Mouse (Mus musculus) olfactory bulb, adult 2 months (tissue): ENCODE measurements around the gene Unc5a. TPM values are rescaled to one million over a fixed set of nuclear protein-coding genes. Genes with fewer than 3 reads are reported as not detected.

ENCODE experiments used
- H3K27ac ChIP-seq: fragments of 200-500 bp; 2 replicates; pipeline ENCODE4 v1.5.1; 2012; ENCODE audit warnings: low read depth, low read length; ENCODE audit not compliant: insufficient read depth
- H3K4me1 ChIP-seq: fragments of 200-500 bp; 2 replicates; pipeline ENCODE4 v1.6.1; 2012; ENCODE audit warnings: low read length; ENCODE audit not compliant: control insufficient read depth, insufficient read depth
- H3K4me3 ChIP-seq: fragments of 200-500 bp; 2 replicates; pipeline ENCODE4 v1.5.1; 2012; ENCODE audit warnings: mild to moderate bottlenecking, low read depth, low read length, moderate library complexity; ENCODE audit not compliant: insufficient read depth
- CTCF ChIP-seq: fragments of 200-500 bp; IDR thresholded peaks from 2 replicates; pipeline ENCODE4 v1.5.1; 2012; ENCODE audit warnings: low read depth, mild to moderate bottlenecking, low read length, moderate library complexity; ENCODE audit not compliant: insufficient read depth
- POLR2A ChIP-seq: fragments of 200-500 bp; IDR thresholded peaks from 2 replicates; pipeline ENCODE4 v1.6.1; 2012; ENCODE audit warnings: mild to moderate bottlenecking, low read depth, low read length, moderate library complexity; ENCODE audit not compliant: insufficient read depth
- WGBS: fragments of 180-500 bp; shearing (Covaris S2); methylation state at CpG from one replicate; pipeline ENCODE4 v1.1.7; 2018; 5-methylcytosine and 5-hydroxymethylcytosine counted together
- polyA plus RNA-seq: library from polyadenylated mRNA; stranded (reverse); fragments of >200 nt; gene quantifications from 2 replicates; pipeline ENCODE4 v1.2.4, GENCODE M21; 2012; ENCODE audit warnings: low replicate concordance; ENCODE audit not compliant: missing spikeins, insufficient read depth, insufficient read length

The Unc5a gene
- polyA plus RNA-seq, 1 experiment, result not detected

DNA sequence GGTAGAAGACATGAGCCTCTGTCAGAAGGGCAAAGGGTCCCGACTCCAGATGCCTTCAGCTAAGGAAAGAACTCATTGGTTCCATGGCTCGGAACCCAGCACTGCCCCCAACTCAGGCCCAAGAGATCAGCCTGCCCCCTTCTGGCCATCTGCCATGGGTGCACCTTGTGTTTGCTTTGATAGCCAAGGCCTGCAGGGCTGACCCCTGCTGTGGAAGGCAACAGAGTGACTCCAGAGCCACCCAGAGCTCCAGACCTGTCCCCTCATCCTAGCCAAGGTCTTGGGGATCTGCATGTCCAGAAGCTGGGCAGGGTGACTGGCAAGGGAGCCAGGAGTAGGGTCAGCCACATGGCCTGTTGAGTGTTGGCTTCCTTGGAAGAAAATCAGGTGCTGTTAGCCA, 34.4 kb downstream of the Unc5a start:
- no peak overlapping the region for H3K27ac ChIP-seq
- peaks cover 43% of the 10 kb centered on the region for H3K4me1 ChIP-seq
- TF ChIP-seq CTCF (no peak), POLR2A (no peak)
- no peak overlapping the region for H3K4me3 ChIP-seq
- 78% methylated on average over 2 of the region's 2 CpGs for WGBS

DNA sequence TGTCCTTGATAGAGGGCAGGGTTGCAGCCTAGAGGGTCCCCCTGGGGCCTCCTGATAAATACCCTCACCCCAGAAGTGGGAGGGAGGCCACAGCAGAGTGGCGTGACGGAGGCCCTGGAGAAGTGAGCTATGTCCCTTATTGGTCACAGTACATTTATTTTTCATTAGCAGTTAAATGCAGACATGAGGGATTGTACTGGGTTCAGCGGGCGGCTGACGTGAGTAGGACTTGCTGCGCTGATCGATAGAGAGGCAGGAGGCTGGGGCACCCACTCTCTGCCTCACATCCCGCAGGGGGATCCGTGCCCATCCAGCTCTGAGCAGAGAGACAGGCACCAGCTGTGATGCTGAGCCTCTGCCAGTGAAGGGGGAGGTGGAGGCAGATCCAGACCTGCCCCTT, 38.2 kb downstream of the Unc5a start:
- H3K27ac ChIP-seq, result no peak overlapping the region
- WGBS, result 76% methylated on average over 9 of the region's 9 CpGs
- TF ChIP-seq POLR2A, result no peak
- TF ChIP-seq CTCF, result no peak
- no peak overlapping the region for H3K4me3 ChIP-seq
- H3K4me1 ChIP-seq, result peaks cover 15% of the 10 kb centered on the region

DNA sequence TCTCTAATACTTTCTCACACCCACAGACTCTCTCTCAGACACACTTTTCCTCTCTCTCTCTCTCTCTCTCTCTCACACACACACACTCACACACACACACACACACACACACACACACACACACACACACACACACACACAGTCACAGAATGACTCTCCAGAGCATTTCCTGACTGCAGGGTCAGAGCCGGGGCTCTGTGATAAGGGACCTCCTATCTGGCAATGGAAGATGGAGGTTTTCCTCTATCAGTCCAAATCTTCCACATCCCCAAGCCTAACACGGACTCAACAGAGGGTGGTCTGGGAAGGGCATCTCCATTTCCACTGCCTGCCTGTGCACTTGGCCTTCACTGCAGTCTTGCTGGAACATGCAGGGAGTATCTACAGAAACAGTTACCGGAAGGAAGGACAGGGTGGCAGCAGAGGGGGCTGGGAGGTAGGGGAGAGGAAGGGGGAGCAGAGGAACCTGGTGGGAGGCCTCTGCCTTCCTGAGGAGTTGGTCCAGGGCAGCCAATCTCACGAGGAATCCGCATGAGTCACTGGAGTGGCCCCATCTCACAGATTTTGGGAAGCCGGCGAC, 39.1 kb downstream of the Unc5a start:
- TF ChIP-seq POLR2A, result no peak
- TF ChIP-seq CTCF, result no peak
- H3K4me3 ChIP-seq, result no peak overlapping the region
- peaks cover 11% of the 10 kb centered on the region for H3K4me1 ChIP-seq
- 83% methylated on average over 7 of the region's 7 CpGs for WGBS
- H3K27ac ChIP-seq, result no peak overlapping the region

DNA sequence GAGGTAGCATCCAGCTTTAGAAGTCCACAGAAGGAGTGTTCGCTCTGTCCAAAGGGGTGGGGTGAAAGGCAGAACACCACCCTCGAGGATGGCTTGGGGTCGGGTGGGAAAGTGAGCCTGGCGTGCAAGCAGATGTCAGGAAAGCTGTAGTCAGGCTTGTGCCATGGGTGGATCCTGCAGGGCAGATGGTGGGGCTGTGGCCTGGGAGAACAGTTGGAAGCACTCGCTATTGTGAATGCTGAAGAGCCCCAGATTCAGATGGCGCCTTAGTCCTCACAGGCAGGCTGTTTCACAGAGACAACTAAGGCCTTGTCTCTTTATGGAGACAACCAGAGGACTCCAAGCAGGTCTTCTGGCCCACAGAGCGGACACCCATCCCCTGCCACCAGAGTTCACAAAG, 43.0 kb downstream of the Unc5a start:
- Histone ChIP-seq H3K27ac (no peak overlapping the region), H3K4me1 (no peaks in the 10 kb centered on the region), H3K4me3 (no peak overlapping the region)
- no peak for TF ChIP-seq POLR2A
- no peak for TF ChIP-seq CTCF
- 94% methylated on average over 7 of the region's 7 CpGs for WGBS

DNA sequence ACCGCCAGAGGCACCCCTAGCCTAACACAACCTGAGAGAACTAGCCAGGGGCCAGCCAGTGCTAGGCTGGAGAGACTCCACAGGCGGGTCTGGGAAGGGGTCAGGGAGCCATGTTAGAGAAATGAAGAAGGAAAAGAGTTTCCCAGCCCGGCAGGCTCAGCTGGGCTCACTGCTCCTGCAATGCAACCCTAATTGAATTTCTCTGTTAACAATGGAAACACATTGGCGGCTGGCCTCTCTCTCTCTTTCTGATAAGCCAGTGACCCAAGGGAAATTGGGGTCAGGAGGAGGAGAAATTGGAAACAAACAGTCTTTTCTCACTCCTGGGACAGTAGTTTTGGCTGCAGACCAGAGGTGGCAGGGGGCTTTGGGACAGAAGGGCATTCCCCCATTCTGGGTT, 45.4 kb downstream of the Unc5a start:
- no peak overlapping the region for H3K4me3 ChIP-seq
- no peaks in the 10 kb centered on the region for H3K4me1 ChIP-seq
- 55% methylated on average over 4 of the region's 4 CpGs for WGBS
- TF ChIP-seq CTCF, result no peak
- TF ChIP-seq POLR2A, result no peak
- no peak overlapping the region for H3K27ac ChIP-seq

DNA sequence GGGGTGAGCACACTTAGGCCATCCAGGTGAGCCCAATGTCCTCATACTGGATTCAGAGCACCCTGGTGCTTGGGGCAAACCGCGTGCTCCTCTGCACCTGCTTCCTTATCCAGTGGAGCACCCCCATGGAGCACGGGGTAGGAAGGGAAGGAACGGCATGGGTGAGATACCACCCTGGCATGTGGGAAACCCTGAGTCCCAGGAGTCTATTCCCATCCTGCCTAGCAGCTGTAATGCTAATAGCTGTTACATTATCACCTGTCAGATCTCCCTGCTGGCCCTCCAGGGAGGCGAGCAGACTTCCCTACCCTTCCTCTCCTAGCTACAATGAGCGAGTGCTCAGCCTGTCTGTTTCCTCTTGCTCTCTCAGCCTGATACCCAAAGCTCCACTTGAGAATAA, 46.0 kb downstream of the Unc5a start:
- H3K27ac ChIP-seq, result no peak overlapping the region
- no peak overlapping the region for H3K4me3 ChIP-seq
- TF ChIP-seq CTCF (no peak), POLR2A (no peak)
- WGBS, result 92% methylated on average over 6 of the region's 6 CpGs
- H3K4me1 ChIP-seq, result no peaks in the 10 kb centered on the region

DNA sequence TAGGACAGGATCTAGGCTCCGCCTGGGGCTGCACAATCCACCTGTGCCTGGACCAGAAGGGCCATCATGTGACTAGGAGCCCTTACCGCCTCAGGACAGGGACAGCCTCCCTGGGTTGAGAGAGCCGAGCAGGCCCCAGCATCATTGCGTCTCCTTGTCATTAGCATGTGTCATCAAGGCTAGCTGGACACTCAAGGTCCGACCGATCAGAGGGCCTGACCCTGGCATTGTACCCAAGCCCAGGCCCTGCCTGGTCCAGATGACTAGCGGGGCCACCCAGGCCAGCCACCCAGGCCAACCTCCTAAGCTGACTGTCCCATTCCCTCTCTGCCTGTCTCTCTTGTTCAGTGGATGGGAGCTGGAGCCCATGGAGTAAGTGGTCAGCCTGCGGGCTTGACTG, 48.4 kb downstream of the Unc5a start:
- H3K4me3 ChIP-seq, result no peak overlapping the region
- WGBS, result 93% methylated on average over 8 of the region's 8 CpGs
- H3K27ac ChIP-seq, result no peak overlapping the region
- H3K4me1 ChIP-seq, result no peaks in the 10 kb centered on the region
- TF ChIP-seq CTCF (no peak), POLR2A (no peak)

DNA sequence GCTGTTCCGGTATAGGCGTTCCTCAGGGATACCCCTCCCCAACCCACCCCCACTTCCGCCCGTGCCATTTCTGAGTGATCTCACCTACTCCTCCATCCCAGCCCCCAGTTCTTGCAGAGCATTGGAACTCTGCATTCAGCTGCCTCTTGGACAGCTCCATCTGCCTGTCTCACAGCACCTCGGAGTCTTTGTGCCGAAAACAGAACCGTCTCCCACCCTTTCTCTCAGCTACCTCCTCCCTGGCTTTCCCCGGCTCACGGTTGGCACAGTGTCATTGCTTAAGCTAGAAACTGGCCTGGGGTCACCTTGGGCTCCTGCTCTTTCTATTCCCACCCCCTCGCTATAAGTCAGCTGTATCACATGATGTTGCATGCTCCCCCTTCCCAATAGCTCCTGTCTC, 51.2 kb downstream of the Unc5a start:
- no peak overlapping the region for H3K27ac ChIP-seq
- no peak overlapping the region for H3K4me3 ChIP-seq
- no peak for TF ChIP-seq CTCF
- H3K4me1 ChIP-seq, result no peaks in the 10 kb centered on the region
- WGBS, result 78% methylated on average over 10 of the region's 10 CpGs

DNA sequence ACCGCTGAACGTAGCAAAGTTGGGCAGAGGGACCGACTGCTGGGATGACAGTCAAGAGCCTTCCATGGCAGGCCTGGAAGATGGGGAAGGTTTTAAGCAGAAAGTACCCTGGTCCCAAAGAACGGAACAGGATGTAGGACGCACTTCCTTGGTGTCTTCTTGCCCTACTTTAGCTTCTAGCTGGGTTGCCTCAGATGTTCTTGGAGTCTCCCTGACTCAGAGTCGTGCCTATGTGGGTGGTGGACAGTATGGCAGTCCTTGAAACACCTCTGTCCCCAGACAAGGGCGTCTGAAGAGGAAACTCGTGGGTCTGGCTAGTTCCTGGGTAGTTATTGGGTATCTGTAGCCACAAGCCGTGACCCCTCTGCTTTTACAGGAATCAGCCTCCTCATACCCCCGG, 52.9 kb downstream of the Unc5a start:
- H3K4me1 ChIP-seq, result no peaks in the 10 kb centered on the region
- 91% methylated on average over 10 of the region's 10 CpGs for WGBS
- H3K4me3 ChIP-seq, result no peak overlapping the region
- no peak overlapping the region for H3K27ac ChIP-seq
- TF ChIP-seq CTCF (no peak), POLR2A (no peak)

DNA sequence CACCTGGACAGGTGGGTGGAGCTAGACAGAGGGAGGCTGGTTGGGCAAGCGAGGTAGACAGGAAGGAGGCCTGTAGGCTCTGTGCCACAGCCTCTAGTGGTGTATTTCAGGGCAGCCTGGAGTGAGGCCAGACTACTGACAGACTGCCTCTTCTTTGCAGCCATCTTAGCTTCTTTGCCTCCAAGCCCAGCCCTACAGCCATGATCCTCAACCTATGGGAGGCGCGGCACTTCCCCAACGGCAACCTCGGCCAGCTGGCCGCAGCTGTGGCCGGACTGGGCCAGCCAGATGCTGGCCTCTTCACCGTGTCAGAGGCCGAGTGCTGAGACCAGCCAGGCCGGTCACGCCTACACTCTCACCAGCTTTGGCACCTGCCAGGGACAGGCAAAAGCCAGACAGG, 55.4 kb downstream of the Unc5a start:
- Histone ChIP-seq H3K4me3 (no peak overlapping the region), H3K27ac (no peak overlapping the region), H3K4me1 (no peaks in the 10 kb centered on the region)
- 82% methylated on average over 11 of the region's 11 CpGs for WGBS
- TF ChIP-seq POLR2A (no peak), CTCF (no peak)
